Mouse (Mus musculus): ENCODE data around the gene App. TPM values are rescaled to one million over a fixed set of nuclear protein-coding genes. Genes with fewer than 3 reads are reported as not detected.

The App gene
- polyA plus RNA-seq, 1 experiment from 2014 or later = 166 TPM

DNA sequence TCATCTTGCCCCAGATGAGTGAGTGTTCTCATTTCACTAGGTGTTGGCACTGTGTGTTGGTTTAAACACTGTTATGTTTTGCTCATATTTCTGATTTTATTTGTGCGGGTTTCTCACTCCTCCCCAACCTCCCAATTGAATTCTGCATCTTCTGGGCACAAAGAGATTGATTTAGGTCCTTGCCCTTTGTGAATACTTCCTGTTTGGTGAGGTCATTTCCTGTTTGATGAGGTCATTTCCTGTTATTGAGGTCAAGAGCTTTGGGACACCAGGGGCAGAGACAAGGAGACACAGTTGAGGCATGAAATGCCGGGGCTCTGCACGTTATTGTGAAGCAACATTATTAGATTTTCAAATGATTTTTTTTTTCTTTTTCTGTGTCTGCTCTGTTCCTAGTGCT, 254.5 kb downstream of the App start:
- no peaks in the 10 kb centered on the region for H3K9me3 ChIP-seq
- no peak overlapping the region for H3K4me2 ChIP-seq
- H3K36me3 ChIP-seq = no peaks in the 10 kb centered on the region
- no peak for ATAC-seq (ENCODE audit: extremely low read depth, insufficient number of reproducible peaks, low FRiP score, low TSS enrichment)
- no peak overlapping the region for H3K4me3 ChIP-seq
- no peak overlapping the region for H3K9ac ChIP-seq
- no peaks in the 10 kb centered on the region for H3K27me3 ChIP-seq (replicated peaks)
- no peak overlapping the region for H3K27ac ChIP-seq (replicated peaks)
- 77% methylated on average over 3 of the region's 3 CpGs for WGBS
- peaks cover 4% of the 10 kb centered on the region for H3K4me1 ChIP-seq

DNA sequence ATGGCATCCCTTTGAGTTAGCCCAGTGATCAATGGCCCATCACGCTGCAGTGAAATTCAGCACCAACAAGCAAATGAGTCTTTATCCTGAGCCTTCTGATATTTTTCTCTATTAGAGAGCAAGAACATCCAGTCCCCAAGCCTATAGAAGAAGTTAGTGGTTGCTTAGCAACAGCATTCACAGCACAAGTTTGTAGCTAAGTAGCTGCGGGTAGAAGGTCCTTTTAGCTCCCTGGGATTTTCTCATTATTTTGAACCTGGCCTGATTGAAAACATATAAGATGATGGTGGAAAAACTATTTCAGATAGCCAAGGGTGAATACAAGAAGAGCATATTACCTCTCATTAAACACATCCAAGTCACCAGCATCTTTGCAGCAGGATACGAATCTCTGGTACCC, 256.8 kb downstream of the App start:
- H3K4me2 ChIP-seq = no peak overlapping the region
- no peak overlapping the region for H3K4me3 ChIP-seq
- 74% methylated on average over 3 of the region's 3 CpGs for WGBS
- H3K27ac ChIP-seq (replicated peaks) = no peak overlapping the region
- no peak overlapping the region for H3K9ac ChIP-seq
- H3K36me3 ChIP-seq = no peaks in the 10 kb centered on the region
- H3K9me3 ChIP-seq = no peaks in the 10 kb centered on the region
- no peaks in the 10 kb centered on the region for H3K27me3 ChIP-seq (replicated peaks)
- no peak for ATAC-seq (ENCODE audit: extremely low read depth, insufficient number of reproducible peaks, low FRiP score, low TSS enrichment)
- no peaks in the 10 kb centered on the region for H3K4me1 ChIP-seq

DNA sequence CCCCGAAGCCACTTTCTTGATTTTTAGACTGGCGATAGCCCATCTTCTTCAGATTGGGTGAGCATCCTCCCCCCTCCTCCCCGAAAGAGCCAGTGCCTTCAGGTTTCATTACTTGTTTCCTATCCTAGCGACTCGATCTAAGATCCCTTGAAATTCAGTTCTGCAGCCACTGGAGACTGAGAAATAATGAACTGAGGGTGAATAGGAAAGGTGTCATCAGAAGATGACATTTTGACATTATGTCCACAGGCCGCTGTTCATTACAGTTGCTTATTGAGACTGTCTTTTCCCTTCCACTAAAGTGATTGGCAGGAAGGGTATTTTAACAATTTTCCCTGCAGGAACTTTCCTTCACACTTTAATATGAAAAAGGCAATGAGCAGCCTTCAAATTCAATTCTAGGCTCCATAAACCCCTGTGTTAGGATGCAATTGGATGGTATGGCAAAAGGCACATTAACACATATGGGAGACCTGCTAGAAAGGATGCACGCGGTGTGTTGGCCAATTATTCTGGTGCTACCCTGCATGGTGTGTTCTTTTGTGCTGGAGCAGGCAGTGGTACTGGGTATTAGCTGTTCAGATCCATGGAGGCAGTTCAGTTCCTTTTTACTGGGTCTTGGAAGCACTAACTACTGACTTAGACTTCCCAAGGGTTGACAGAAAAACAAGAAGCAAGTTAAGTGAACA, 261.9 kb downstream of the App start:
- 86% methylated on average over 8 of the region's 8 CpGs for WGBS

DNA sequence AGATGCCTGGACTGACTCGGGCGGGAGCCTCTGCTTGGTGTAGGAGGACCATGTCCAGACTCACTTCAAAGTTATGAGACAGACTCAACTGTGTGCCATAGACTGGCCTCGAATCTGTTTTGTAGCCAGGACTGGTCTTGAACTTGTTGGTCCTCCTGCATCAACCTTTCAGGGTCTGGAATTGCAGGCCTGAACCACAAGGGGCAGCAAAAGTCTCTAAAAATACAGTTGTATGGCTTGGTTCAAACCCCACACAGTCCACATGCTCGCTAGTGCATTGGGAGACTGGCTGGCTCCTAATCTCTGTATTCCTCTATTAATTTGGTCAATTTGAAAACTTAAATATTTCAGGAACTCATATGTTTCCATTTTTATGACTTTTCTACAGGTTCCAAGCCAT, 270.6 kb downstream of the App start:
- no peak overlapping the region for H3K9ac ChIP-seq
- no peak overlapping the region for H3K4me3 ChIP-seq
- no peak for ATAC-seq (ENCODE audit: extremely low read depth, insufficient number of reproducible peaks, low FRiP score, low TSS enrichment)
- no peak overlapping the region for H3K27ac ChIP-seq (replicated peaks)
- H3K36me3 ChIP-seq = no peaks in the 10 kb centered on the region
- no peaks in the 10 kb centered on the region for H3K9me3 ChIP-seq
- no peaks in the 10 kb centered on the region for H3K27me3 ChIP-seq (replicated peaks)
- H3K4me2 ChIP-seq = no peak overlapping the region
- 80% methylated on average over 4 of the region's 4 CpGs for WGBS
- no peaks in the 10 kb centered on the region for H3K4me1 ChIP-seq

More for the DNA sequence above, 261.9 kb downstream of the App start:
- no peaks in the 10 kb centered on the region for H3K27me3 ChIP-seq (replicated peaks)
- H3K9me3 ChIP-seq = no peaks in the 10 kb centered on the region
- no peak overlapping the region for H3K27ac ChIP-seq (replicated peaks)
- no peak overlapping the region for H3K9ac ChIP-seq
- H3K4me2 ChIP-seq = no peak overlapping the region
- no peak overlapping the region for H3K4me3 ChIP-seq
- no peaks in the 10 kb centered on the region for H3K36me3 ChIP-seq
- no peaks in the 10 kb centered on the region for H3K4me1 ChIP-seq
- ATAC-seq (ENCODE audit: extremely low read depth, insufficient number of reproducible peaks, low FRiP score, low TSS enrichment) = no peak

Data from heart, embryonic 13.5 days (tissue).